Mouse (Mus musculus): Measurements from ENCODE around the gene Foxo6. TPM values are rescaled to one million over a fixed set of nuclear protein-coding genes. Genes with fewer than 3 reads are reported as not detected.
A peak's percentile ranks its signal among the peaks of the same experiment; 100 is the strongest.

Foxo6 gene
- polyA plus RNA-seq, 1 experiment, result 24.9 TPM

DNA sequence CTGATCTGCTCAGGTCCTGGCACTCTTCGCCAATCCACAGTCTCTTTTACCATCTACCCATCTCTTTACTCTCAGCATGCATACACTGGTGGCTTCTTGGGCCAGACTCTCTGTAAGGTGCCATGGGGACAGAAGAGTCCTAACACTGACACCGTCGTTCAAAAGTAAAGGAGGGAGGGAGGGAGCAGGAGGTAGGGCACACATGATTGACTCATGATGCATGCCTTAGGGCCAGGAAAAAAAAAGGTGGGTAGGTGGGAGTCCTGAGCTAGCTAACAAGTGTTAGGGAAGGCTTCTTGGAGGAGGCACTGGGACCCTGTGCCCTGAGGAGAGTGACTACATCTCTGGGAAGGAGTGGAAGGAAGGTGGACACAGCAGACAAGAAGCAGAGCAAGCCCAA is 1.9 kb downstream of the Foxo6 start:
- TF ChIP-seq MAX (IDR thresholded peaks at IDR 0.05; ENCODE audit: low read depth) (no peak), CEBPB (IDR thresholded peaks at IDR 0.05; ENCODE audit: insufficient read depth, poor library complexity, severe bottlenecking) (no peak), MYOD1 (IDR thresholded peaks at IDR 0.05; ENCODE audit: control insufficient read depth in 1 of 3, insufficient read length in 2 of 3, low read depth in 2 of 3) (no peak), REST (IDR thresholded peaks at IDR 0.05; ENCODE audit: insufficient read depth, insufficient read length) (no peak), USF1 (IDR thresholded peaks at IDR 0.05; ENCODE audit: low read depth) (no peak), TCF12 (IDR thresholded peaks at IDR 0.05; ENCODE audit: insufficient read depth, poor library complexity, severe bottlenecking) (no peak), E2F4 (IDR thresholded peaks at IDR 0.05; ENCODE audit: insufficient read depth) (no peak), TCF3 (IDR thresholded peaks at IDR 0.05; ENCODE audit: insufficient read length, low read depth) (no peak), POLR2A (IDR thresholded peaks at IDR 0.05; ENCODE audit: insufficient read length, low read depth) (no peak), POLR2AphosphoS2 (IDR thresholded peaks at IDR 0.05; ENCODE audit: insufficient read length, low read depth) (no peak), MYOG (IDR thresholded peaks at IDR 0.05; ENCODE audit: control insufficient read depth in 1 of 3, insufficient read depth in 1 of 3, insufficient read length in 2 of 3, low read depth in 2 of 3) (no peak)
- H3K4me2 ChIP-seq (ENCODE audit: low read depth), result peak overlapping the region; percentile 70
- H3K27me3 ChIP-seq (ENCODE audit: control insufficient read depth, insufficient read depth, insufficient read length), result no peaks in the 10 kb centered on the region

DNA sequence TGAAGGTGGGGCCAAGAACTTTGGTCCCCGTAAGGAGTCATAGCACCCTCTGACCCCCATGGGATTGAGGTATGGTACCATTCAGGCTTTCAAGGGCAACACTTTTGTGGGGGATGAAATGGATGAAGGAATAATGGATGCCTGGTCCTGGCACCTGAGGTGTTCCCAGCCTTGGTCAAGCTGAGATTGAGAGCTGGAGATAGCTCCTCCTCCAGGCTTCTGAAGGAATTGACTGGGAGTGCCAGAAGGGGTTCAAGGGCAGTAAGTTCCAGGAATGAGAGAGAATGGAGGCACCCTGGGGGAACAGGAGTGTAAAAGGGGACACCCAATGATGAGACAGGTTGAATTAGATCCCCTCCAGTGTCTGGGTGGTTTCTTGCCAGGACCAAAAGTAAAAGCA is 3.0 kb downstream of the Foxo6 start:
- no peaks in the 10 kb centered on the region for H3K27me3 ChIP-seq (ENCODE audit: control insufficient read depth, insufficient read depth, insufficient read length)
- TF ChIP-seq TCF12 (IDR thresholded peaks at IDR 0.05; ENCODE audit: insufficient read depth, poor library complexity, severe bottlenecking) (no peak), CEBPB (IDR thresholded peaks at IDR 0.05; ENCODE audit: insufficient read depth, poor library complexity, severe bottlenecking) (no peak), REST (IDR thresholded peaks at IDR 0.05; ENCODE audit: insufficient read depth, insufficient read length) (no peak), MAX (IDR thresholded peaks at IDR 0.05; ENCODE audit: low read depth) (no peak), MYOD1 (IDR thresholded peaks at IDR 0.05; ENCODE audit: control insufficient read depth in 1 of 3, insufficient read length in 2 of 3, low read depth in 2 of 3) (no peak), MYOG (IDR thresholded peaks at IDR 0.05; ENCODE audit: control insufficient read depth in 1 of 3, insufficient read depth in 1 of 3, insufficient read length in 2 of 3, low read depth in 2 of 3) (no peak), SRF (IDR thresholded peaks at IDR 0.05; ENCODE audit: control insufficient read depth, insufficient read length, low read depth) (no peak), POLR2A (IDR thresholded peaks at IDR 0.05; ENCODE audit: insufficient read length, low read depth) (no peak), USF1 (IDR thresholded peaks at IDR 0.05; ENCODE audit: low read depth) (no peak), E2F4 (IDR thresholded peaks at IDR 0.05; ENCODE audit: insufficient read depth) (no peak), POLR2AphosphoS2 (IDR thresholded peaks at IDR 0.05; ENCODE audit: insufficient read length, low read depth) (no peak), TCF3 (IDR thresholded peaks at IDR 0.05; ENCODE audit: insufficient read length, low read depth) (no peak)
- no peaks in the 10 kb centered on the region for H3K36me3 ChIP-seq (ENCODE audit: control insufficient read depth, insufficient read depth)
- no peak overlapping the region for H3ac ChIP-seq (ENCODE audit: control insufficient read depth, insufficient read length)
- H3K79me2 ChIP-seq (ENCODE audit: control insufficient read depth, insufficient read depth), result peaks cover 6% of the 10 kb centered on the region
- H3K4me2 ChIP-seq (ENCODE audit: low read depth), result peak overlapping the region; percentile 70
- H3K4me3 ChIP-seq, result peak overlapping the region; percentile 42

More for the DNA sequence above, 1.9 kb downstream of the Foxo6 start:
- peaks cover 6% of the 10 kb centered on the region for H3K79me2 ChIP-seq (ENCODE audit: control insufficient read depth, insufficient read depth)
- no peaks in the 10 kb centered on the region for H3K36me3 ChIP-seq (ENCODE audit: control insufficient read depth, insufficient read depth)
- H3ac ChIP-seq (ENCODE audit: control insufficient read depth, insufficient read length), result no peak overlapping the region
- H3K4me3 ChIP-seq, result peak overlapping the region; percentile 42

DNA sequence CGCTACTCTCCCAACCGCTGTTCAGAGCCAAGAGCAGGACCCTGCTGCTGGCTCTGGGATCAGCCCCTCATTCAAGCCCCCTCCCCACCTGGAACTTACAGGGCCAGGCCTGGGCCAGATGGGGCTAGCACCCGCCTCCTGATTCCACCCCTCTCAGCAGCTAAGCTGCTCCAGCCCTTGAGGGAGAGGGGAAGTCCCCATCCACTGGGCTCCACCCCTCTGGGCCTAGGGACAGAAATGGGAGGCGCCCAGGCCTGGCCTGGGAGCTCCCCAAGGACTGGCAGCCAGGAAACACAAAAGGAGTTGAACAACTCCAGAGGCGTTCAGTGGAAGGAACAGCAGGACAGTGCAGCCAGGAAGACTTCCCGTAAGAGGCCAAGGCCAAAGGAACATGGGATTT is 4.0 kb downstream of the Foxo6 start:
- Histone ChIP-seq H3K27me3 (ENCODE audit: control insufficient read depth, insufficient read depth, insufficient read length) (no peaks in the 10 kb centered on the region), H3K79me2 (ENCODE audit: control insufficient read depth, insufficient read depth) (peaks cover 6% of the 10 kb centered on the region), H3K4me2 (ENCODE audit: low read depth) (peak overlapping the region; percentile 70), H3K36me3 (ENCODE audit: control insufficient read depth, insufficient read depth) (no peaks in the 10 kb centered on the region), H3K4me3 (peak overlapping the region; percentile 42), H3ac (ENCODE audit: control insufficient read depth, insufficient read length) (no peak overlapping the region)
- no peak for TF ChIP-seq POLR2AphosphoS2 (IDR thresholded peaks at IDR 0.05; ENCODE audit: insufficient read length, low read depth)
- TF ChIP-seq MYOG (IDR thresholded peaks at IDR 0.05; ENCODE audit: control insufficient read depth in 1 of 3, insufficient read depth in 1 of 3, insufficient read length in 2 of 3, low read depth in 2 of 3), result no peak
- TF ChIP-seq USF1 (IDR thresholded peaks at IDR 0.05; ENCODE audit: low read depth), result no peak
- TF ChIP-seq SRF (IDR thresholded peaks at IDR 0.05; ENCODE audit: control insufficient read depth, insufficient read length, low read depth), result no peak
- TF ChIP-seq MYOD1 (IDR thresholded peaks at IDR 0.05; ENCODE audit: control insufficient read depth in 1 of 3, insufficient read length in 2 of 3, low read depth in 2 of 3), result no peak
- TF ChIP-seq POLR2A (IDR thresholded peaks at IDR 0.05; ENCODE audit: insufficient read length, low read depth), result no peak

DNA sequence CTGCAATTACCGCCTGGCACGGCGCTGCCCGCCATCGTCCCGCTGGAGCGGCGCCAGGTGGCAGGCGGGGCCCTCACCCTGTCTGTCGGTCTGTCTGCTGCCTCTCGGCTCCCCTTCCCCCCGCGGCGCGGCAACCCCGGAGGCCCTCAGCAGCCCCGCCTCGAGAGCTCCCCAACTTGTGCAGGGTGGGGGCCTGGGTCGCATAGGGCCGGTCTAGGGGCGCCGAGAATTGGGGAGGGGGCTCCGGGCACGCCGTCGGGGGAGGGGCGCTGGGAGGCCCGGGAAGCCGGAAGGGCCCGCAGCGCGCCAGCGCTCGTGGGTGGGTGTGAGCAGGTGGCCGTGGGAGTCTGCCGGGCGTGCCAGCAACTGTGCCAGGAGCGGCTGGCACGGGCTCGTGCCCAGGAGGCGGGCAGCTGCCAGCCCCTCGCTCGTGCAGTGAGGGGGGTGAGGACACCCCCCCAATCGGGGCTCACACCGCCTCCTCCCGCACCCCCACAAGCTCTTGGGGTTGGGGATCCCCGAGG is 4.5 kb downstream of the Foxo6 start:
- H3K27me3 ChIP-seq (ENCODE audit: control insufficient read depth, insufficient read depth, insufficient read length), result no peaks in the 10 kb centered on the region
- peak overlapping the region; percentile 70 for H3K4me2 ChIP-seq (ENCODE audit: low read depth)
- peaks cover 6% of the 10 kb centered on the region for H3K79me2 ChIP-seq (ENCODE audit: control insufficient read depth, insufficient read depth)
- no peak overlapping the region for H3ac ChIP-seq (ENCODE audit: control insufficient read depth, insufficient read length)
- H3K36me3 ChIP-seq (ENCODE audit: control insufficient read depth, insufficient read depth), result no peaks in the 10 kb centered on the region
- peak overlapping the region; percentile 42 for H3K4me3 ChIP-seq
- TF ChIP-seq POLR2AphosphoS2 (IDR thresholded peaks at IDR 0.05; ENCODE audit: insufficient read length, low read depth), result no peak
- TF ChIP-seq MYOD1 (IDR thresholded peaks at IDR 0.05; ENCODE audit: control insufficient read depth in 1 of 3, insufficient read length in 2 of 3, low read depth in 2 of 3), result peak in 2 of 3 experiments; percentile 93 to 98
- no peak for TF ChIP-seq MAX (IDR thresholded peaks at IDR 0.05; ENCODE audit: low read depth)
- TF ChIP-seq SRF (IDR thresholded peaks at IDR 0.05; ENCODE audit: control insufficient read depth, insufficient read length, low read depth), result no peak
- no peak for TF ChIP-seq REST (IDR thresholded peaks at IDR 0.05; ENCODE audit: insufficient read depth, insufficient read length)
- TF ChIP-seq CEBPB (IDR thresholded peaks at IDR 0.05; ENCODE audit: insufficient read depth, poor library complexity, severe bottlenecking), result no peak
- peak; percentile 78 to 99 (median 97) for TF ChIP-seq MYOG (IDR thresholded peaks at IDR 0.05; ENCODE audit: control insufficient read depth in 1 of 3, insufficient read depth in 1 of 3, insufficient read length in 2 of 3, low read depth in 2 of 3)
- no peak for TF ChIP-seq POLR2A (IDR thresholded peaks at IDR 0.05; ENCODE audit: insufficient read length, low read depth)
- TF ChIP-seq E2F4 (IDR thresholded peaks at IDR 0.05; ENCODE audit: insufficient read depth), result no peak
- peak; percentile 96 for TF ChIP-seq TCF3 (IDR thresholded peaks at IDR 0.05; ENCODE audit: insufficient read length, low read depth)
- peak; percentile 72 for TF ChIP-seq TCF12 (IDR thresholded peaks at IDR 0.05; ENCODE audit: insufficient read depth, poor library complexity, severe bottlenecking)
- TF ChIP-seq USF1 (IDR thresholded peaks at IDR 0.05; ENCODE audit: low read depth), result no peak
